Mouse (Mus musculus) C3H10T1/2 (cell line): Measurements from ENCODE around the gene Cobl. TPM values are rescaled to one million over a fixed set of nuclear protein-coding genes. Genes with fewer than 3 reads are reported as not detected.

ENCODE experiments used
- polyA plus RNA-seq, 2 experiments: library from polyadenylated mRNA; unstranded; fragments of >200 nt; fragmentation: generic; extraction: Trizol; gene quantifications; one replicate each; pipeline ENCODE4 v1.2.1; 2012; ENCODE audit warnings: missing spikeins in 2 of 2

Cobl gene
- under 1 TPM; 0.14 to 0.17 TPM for polyA plus RNA-seq

GRCm38 (mm10) chr11:12464181-12465162 lies at the start of gene Cobl:
TSS of gene Cobl (minus strand) at chr11:12464960.

